Mouse (Mus musculus) heart, embryonic 14.5 days (tissue): ENCODE measurements around the gene Fam185a. TPM values are rescaled to one million over a fixed set of nuclear protein-coding genes. Genes with fewer than 3 reads are reported as not detected.

ENCODE experiments used
- ATAC-seq: fragments of 200-750 bp; cut with Nextera tagmentation; 2 replicates; pipeline ENCODE4 v1.8.0; 2017; ENCODE audit warnings: low read depth, moderate TSS enrichment; ENCODE audit not compliant: insufficient number of reproducible peaks, insufficient read depth, low FRiP score
- H3K27ac ChIP-seq, 2 experiments: fragments of 200-500 bp in 1 of 2; fragments of 300-500 bp in 1 of 2; sonication (generic) in 1 of 2; replicated peaks in 1 of 2; 2 replicates each; pipeline ENCODE4 v1.5.1; 2012 to 2014; ENCODE audit warnings: low read depth in 2 of 2, low read length in 2 of 2, control low read depth in 1 of 2, mild to moderate bottlenecking in 1 of 2, mixed read lengths in 1 of 2; ENCODE audit not compliant: control insufficient read depth in 1 of 2, insufficient read depth in 1 of 2
- H3K27me3 ChIP-seq: fragments of 300-500 bp; sonication (generic); 2 replicates; pipeline ENCODE4 v1.6.1; 2014; ENCODE audit warnings: mild to moderate bottlenecking, low read length, control low read depth; ENCODE audit not compliant: control insufficient read depth, insufficient read depth
- H3K36me3 ChIP-seq: fragments of 300-500 bp; sonication (generic); 2 replicates; pipeline ENCODE4 v1.6.1; 2014; ENCODE audit warnings: mild to moderate bottlenecking, control low read depth, low read length, mixed read lengths; ENCODE audit not compliant: control insufficient read depth, insufficient read depth
- H3K4me1 ChIP-seq, 2 experiments: fragments of 200-500 bp in 1 of 2; fragments of 300-500 bp in 1 of 2; sonication (generic) in 1 of 2; 2 replicates each; pipeline ENCODE4 v1.6.1; 2012 to 2014; ENCODE audit warnings: low read length in 2 of 2, control low read depth in 1 of 2, mixed read lengths in 1 of 2; ENCODE audit not compliant: control insufficient read depth in 2 of 2, insufficient read depth in 2 of 2
- H3K4me2 ChIP-seq: fragments of 300-500 bp; sonication (generic); 2 replicates; pipeline ENCODE4 v1.6.1; 2014; ENCODE audit warnings: mild to moderate bottlenecking, low read length
- H3K4me3 ChIP-seq, 2 experiments: fragments of 200-500 bp in 1 of 2; fragments of 300-500 bp in 1 of 2; sonication (generic) in 1 of 2; 2 replicates each; pipeline ENCODE4 v1.5.1; 2012 to 2014; ENCODE audit warnings: low read length in 2 of 2, mild to moderate bottlenecking in 2 of 2, control low read depth in 1 of 2, low read depth in 1 of 2, moderate library complexity in 1 of 2; ENCODE audit not compliant: control insufficient read depth in 1 of 2, insufficient read depth in 1 of 2
- H3K9ac ChIP-seq: fragments of 300-500 bp; sonication (generic); 2 replicates; pipeline ENCODE4 v1.6.1; 2014; ENCODE audit warnings: mild to moderate bottlenecking, low read length
- H3K9me3 ChIP-seq: fragments of 300-500 bp; sonication (generic); 2 replicates; pipeline ENCODE4 v1.6.1; 2016; ENCODE audit warnings: low read length, control low read depth; ENCODE audit not compliant: control insufficient read depth
- WGBS: fragments of 180-500 bp; shearing (Covaris S2); extraction: QIAGEN DNeasy Blood & Tissue Kit; methylation state at CpG from one replicate; pipeline ENCODE4 v1.1.7; 2014; 5-methylcytosine and 5-hydroxymethylcytosine counted together
- polyA plus RNA-seq: library from polyadenylated mRNA; unstranded; fragments of >200 nt; fragmentation: Nextera tagmentation; extraction: Ambion mirVana; gene quantifications from 2 replicates; pipeline ENCODE4 v1.2.1, GENCODE M21; 2014

The Fam185a gene
- polyA plus RNA-seq, 1 experiment from 2014 or later: 11.7 TPM

DNA sequence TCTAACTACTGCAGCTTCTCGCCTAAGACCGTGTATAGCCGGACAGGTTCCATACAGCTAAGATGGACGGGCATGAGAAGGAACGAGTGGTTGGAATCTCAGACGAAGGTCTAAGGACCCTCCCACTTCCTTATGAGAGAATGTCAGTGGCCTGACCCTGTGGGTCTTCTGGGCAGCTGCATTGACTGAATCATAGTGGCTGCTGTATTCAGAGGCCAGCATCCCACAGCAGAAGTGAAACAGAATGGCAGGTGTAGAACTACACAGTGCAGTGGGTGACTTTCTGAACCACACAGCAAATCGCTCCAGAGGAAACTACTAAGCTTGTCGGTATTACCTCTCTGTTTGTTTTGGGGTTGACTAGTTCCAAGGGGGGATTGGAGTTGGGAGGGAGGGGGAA lies 80.4 kb downstream of the Fam185a start:
- Histone ChIP-seq H3K4me2 (no peak overlapping the region), H3K4me1 (no peaks in the 10 kb centered on the region), H3K4me3 (no peak overlapping the region), H3K27ac (no peak overlapping the region), H3K9me3 (no peaks in the 10 kb centered on the region), H3K27me3 (no peaks in the 10 kb centered on the region), H3K36me3 (no peaks in the 10 kb centered on the region), H3K9ac (no peak overlapping the region)
- ATAC-seq: no peak
- WGBS: 79% methylated on average over 8 of the region's 8 CpGs

DNA sequence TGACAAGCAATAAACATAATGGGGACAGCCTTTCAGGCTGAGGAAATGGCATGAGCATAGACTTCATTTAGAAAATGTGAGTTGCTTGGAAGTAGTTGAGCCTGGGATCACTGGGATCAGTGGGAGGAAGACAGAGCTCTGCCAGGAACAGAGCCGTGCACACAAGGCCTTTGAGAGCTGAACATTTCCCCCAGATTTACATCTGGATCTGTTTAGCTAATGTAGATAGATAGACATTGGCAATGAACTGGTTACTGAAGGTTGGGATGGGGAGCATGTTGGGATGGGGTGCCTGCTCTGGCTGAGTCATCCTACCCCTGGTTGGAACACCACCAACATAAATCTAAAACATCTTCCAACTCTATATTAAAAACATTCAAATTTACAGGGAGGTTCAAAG lies 82.1 kb downstream of the Fam185a start:
- H3K9ac ChIP-seq: no peak overlapping the region
- no peaks in the 10 kb centered on the region for H3K36me3 ChIP-seq
- no peaks in the 10 kb centered on the region for H3K4me1 ChIP-seq
- no peaks in the 10 kb centered on the region for H3K9me3 ChIP-seq
- no peak for ATAC-seq
- H3K27ac ChIP-seq: no peak overlapping the region
- H3K27me3 ChIP-seq: no peaks in the 10 kb centered on the region
- no peak overlapping the region for H3K4me3 ChIP-seq
- H3K4me2 ChIP-seq: no peak overlapping the region
- WGBS: 62% methylated on average over 1 of the region's 1 CpGs

DNA sequence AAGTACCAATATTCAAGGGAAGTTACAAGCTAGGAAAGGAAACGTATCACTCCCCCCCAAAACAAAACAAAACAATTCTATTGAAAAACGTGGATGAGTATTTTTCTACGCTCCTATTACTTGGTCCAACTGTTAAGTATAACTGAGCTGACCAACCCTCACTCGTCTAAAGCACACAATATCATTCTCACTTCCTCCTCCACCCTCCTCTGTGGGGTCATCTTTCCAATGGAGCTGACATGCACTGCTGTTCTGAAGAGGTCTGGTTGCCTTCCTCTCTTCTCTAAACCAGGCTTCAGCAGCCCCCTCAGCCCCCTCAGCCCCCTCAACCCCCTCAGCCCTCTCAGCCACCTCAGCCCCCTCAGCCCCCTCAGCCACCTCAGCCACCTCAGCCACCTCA lies 85.0 kb downstream of the Fam185a start:
- ATAC-seq: no peak
- Histone ChIP-seq H3K27me3 (no peaks in the 10 kb centered on the region), H3K4me3 (no peak overlapping the region), H3K27ac (no peak overlapping the region), H3K4me2 (no peak overlapping the region), H3K9ac (no peak overlapping the region), H3K9me3 (no peaks in the 10 kb centered on the region), H3K36me3 (no peaks in the 10 kb centered on the region), H3K4me1 (peaks cover 11% of the 10 kb centered on the region in 2 experiments)
- 67% methylated on average over 4 of the region's 4 CpGs for WGBS

DNA sequence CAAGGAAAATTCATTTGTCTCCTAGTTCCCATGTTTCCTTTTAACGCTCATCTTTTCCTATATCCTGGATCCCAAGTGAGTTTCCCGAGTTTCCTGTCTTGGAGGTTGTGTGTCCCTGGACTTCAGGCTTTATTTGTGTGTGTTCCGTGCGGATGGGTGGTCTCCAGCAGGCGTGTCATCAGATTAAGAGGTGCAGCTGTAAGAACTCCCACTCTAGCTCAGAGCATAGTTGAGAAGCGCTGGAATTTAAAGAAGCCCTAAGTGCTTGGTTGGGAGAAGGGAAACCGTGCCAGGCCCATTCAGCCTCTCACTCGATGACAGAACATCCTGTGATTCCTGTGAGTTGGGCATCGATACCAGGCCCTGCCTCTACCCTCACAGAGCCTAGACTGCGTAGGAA lies 88.6 kb downstream of the Fam185a start:
- H3K27me3 ChIP-seq: no peaks in the 10 kb centered on the region
- no peak overlapping the region for H3K9ac ChIP-seq
- H3K4me1 ChIP-seq: peaks cover 11% of the 10 kb centered on the region in 2 experiments
- no peak overlapping the region for H3K4me2 ChIP-seq
- WGBS: 21% methylated on average over 10 of the region's 10 CpGs
- H3K36me3 ChIP-seq: no peaks in the 10 kb centered on the region
- no peaks in the 10 kb centered on the region for H3K9me3 ChIP-seq
- H3K27ac ChIP-seq: peak overlapping the region; percentile 39 to 41; a peak in 1 of 4 replicates
- ATAC-seq: no peak
- no peak overlapping the region for H3K4me3 ChIP-seq

DNA sequence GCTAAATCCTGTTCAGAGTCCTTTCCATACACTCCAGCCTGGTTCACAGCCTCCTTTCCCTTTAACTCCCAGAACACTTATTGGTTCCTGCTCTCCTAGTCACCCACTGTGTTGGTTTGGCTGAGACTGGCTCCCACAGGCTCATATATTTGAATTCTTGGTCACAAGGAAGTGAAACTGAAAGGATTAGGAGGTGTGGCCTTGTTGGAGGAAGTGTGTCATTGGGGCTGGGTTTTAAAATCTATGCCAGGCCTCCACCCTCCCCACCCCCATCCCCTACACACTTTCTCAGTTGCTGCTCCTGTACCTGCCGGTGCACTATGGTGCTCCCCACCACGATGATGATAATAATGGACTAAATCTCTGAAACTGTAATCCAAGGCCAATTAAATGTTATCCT lies 92.8 kb downstream of the Fam185a start:
- no peaks in the 10 kb centered on the region for H3K36me3 ChIP-seq
- no peaks in the 10 kb centered on the region for H3K27me3 ChIP-seq
- no peak overlapping the region for H3K9ac ChIP-seq
- ATAC-seq: no peak
- peaks cover 10 to 13% of the 10 kb centered on the region in 2 experiments for H3K4me1 ChIP-seq
- no peak overlapping the region for H3K4me3 ChIP-seq
- 93% methylated on average over 2 of the region's 2 CpGs for WGBS
- no peak overlapping the region for H3K27ac ChIP-seq
- no peak overlapping the region for H3K4me2 ChIP-seq
- no peaks in the 10 kb centered on the region for H3K9me3 ChIP-seq

DNA sequence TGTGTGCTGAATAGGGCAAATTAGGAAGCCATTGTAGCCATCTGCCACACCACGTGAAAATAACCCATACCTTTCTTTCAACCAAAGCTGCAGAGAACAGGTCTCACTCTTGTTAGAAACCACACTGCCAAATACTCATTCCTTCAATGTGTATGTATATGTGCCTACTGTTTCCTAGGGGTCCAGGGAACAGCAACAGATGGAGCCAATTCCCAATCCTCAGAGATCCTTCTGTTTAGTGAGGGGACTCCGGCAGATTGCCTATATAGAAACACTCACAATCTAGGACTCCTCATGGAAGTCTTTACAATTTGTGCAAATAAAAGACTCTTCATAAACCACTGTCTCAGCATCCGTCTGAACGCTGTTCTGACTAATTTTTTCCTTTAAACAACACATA lies 93.4 kb downstream of the Fam185a start:
- Histone ChIP-seq H3K4me3 (no peak overlapping the region), H3K27me3 (no peaks in the 10 kb centered on the region), H3K4me1 (peaks cover 4 to 8% of the 10 kb centered on the region in 2 experiments), H3K9ac (no peak overlapping the region), H3K9me3 (no peaks in the 10 kb centered on the region), H3K27ac (no peak overlapping the region), H3K4me2 (no peak overlapping the region), H3K36me3 (no peaks in the 10 kb centered on the region)
- WGBS: 86% methylated on average over 4 of the region's 4 CpGs
- no peak for ATAC-seq

DNA sequence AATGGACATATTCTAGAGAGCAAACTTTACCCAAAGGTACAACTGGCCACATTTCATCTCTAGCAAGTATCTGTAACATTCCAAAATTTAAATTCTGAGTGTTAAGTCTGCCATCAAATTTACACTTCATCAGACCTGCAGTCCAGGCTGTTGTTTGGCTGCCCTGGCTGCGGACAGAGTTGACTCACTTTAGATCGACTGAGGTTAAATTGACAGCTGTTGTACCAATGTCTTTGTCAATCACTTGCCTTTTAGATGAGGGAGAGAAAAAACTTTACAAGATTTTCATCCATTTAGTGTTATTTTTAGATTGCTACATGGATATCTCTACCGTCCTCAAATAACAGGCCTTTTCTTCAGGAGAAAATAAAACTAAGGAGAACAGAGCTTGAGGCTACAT lies 94.4 kb downstream of the Fam185a start:
- no peak for ATAC-seq
- WGBS: 78% methylated on average over 3 of the region's 3 CpGs
- Histone ChIP-seq H3K27me3 (no peaks in the 10 kb centered on the region), H3K9me3 (no peaks in the 10 kb centered on the region), H3K27ac (no peak overlapping the region), H3K9ac (no peak overlapping the region), H3K36me3 (no peaks in the 10 kb centered on the region), H3K4me2 (no peak overlapping the region), H3K4me3 (no peak overlapping the region), H3K4me1 (peaks cover 0 to 2% of the 10 kb centered on the region in 2 experiments; a peak in 1 of 4 replicates)

DNA sequence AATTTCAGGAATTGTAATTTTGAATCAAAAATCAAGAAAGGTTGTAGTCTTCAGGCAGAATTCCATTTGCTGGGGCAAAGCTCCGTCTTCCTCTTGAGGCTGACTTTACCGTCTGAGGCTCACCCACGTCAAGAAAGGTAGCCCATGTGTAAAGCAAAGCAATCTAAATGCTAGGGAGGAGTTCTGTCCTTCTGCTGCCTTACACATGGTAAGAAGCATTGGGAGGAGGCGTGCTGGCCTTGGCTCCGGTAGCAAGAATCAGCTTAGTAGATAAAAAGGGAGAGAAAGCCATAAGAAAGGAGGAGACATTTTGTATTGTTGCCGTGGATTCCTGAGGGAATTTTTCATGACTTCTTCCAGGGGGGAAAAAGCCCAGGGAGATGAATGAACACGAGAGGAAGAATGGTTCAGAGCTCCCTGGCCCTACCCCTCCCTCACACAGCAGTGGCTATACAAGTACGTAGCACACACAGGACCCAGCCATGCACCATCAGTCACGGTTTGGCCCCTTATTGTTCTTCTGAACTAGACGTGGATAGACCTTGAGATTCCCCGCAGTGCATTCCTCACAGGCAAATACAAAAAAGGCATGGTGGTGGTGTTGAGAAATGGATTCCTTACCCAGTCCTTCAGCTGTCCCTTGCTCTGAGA lies 102.2 kb downstream of the Fam185a start:
- Histone ChIP-seq H3K9me3 (0 out of 2 replicates have a peak, but pooled peaks cover 7% of the 10 kb centered on the region), H3K27me3 (no peaks in the 10 kb centered on the region), H3K4me3 (no peak overlapping the region), H3K36me3 (no peaks in the 10 kb centered on the region), H3K9ac (no peak overlapping the region), H3K4me1 (peaks cover 3 to 4% of the 10 kb centered on the region in 2 experiments; a peak in 2 of 4 replicates), H3K4me2 (no peak overlapping the region), H3K27ac (peak overlapping the region; percentile 14 to 43; a peak in 2 of 4 replicates)
- ATAC-seq: no peak
- 63% methylated on average over 11 of the region's 11 CpGs for WGBS
